Mouse (Mus musculus) olfactory bulb, adult 2 months (tissue): ENCODE data around the gene Lrtm2.

Experiments
- CTCF ChIP-seq: fragments of 200-500 bp; IDR thresholded peaks from 2 replicates; pipeline ENCODE4 v1.5.1; 2012; ENCODE audit warnings: low read depth, mild to moderate bottlenecking, low read length, moderate library complexity; ENCODE audit not compliant: insufficient read depth
- POLR2A ChIP-seq: fragments of 200-500 bp; IDR thresholded peaks from 2 replicates; pipeline ENCODE4 v1.6.1; 2012; ENCODE audit warnings: mild to moderate bottlenecking, low read depth, low read length, moderate library complexity; ENCODE audit not compliant: insufficient read depth

DNA sequence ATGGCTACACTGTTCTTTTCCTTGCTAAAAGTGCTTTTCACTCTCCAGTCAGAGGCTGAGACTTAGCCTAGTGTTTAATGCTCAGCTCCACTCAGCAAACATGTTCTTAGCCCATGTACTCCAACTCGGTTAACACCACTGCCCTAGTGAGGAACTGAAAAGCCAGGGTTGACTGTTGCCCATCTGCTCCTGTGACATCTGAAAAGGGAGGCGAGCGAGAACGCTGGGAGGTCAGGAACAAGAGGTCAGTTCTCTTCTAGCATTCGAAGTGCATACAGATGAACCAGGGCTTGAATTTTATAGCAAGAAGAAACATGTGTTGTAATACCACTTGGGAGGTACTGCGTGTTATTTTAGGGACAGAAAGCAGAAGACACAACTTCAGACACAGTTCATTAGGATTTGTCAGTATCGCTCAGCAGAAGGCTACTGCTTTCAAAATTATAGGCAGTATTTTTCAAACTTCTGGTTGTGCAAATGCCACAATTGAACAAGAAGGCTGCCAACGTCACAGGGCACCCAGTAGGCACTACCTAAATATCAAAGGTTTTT lies 27.5 kb upstream of the Lrtm2 start:
- TF ChIP-seq POLR2A (no peak), CTCF (no peak)
